Mouse (Mus musculus): ENCODE measurements around the gene Cyp24a1.
A peak's percentile ranks its signal among the peaks of the same experiment; 100 is the strongest.

- TF ChIP-seq POLR2A (IDR thresholded peaks at IDR 0.05; ENCODE audit: borderline replicate concordance, extremely low read depth, low read depth, low read length), result no peak
- TF ChIP-seq CTCF (IDR thresholded peaks at IDR 0.05; ENCODE audit: insufficient read depth, low read length), result peak; percentile 20; the same call in 1 of the 2 replicates
These were observed 28.9 kb downstream of the Cyp24a1 start for GRCm38 (mm10) chr2:170468009-170468408.

All from lung, adult 2 months (tissue).